Mouse (Mus musculus): ENCODE measurements around the gene Kif13a.
A peak's percentile ranks its signal among the peaks of the same experiment; 100 is the strongest.

The Kif13a gene

DNA sequence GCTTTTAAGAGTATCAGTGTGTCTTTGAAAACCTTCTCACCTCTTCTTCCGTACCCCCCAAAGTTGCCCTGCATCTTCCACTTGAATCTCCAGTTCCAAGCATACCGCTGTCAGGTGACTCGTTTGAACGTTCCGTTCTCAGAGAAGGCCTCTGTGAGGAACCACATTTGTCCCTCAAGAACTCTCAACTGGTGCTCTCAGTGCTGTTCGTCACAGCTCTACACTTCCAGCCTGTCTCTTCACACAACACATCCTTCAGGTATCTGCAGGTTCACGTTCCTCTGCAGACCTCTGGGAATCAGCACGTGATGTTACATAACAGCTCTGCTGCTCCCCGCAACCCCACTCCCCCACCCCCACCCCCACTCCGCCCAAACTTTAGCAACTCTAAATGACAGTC is 4.4 kb upstream of the Kif13a start:
- H3K36me3 ChIP-seq (ENCODE audit: control insufficient read depth, insufficient read depth, low read length, poor library complexity, severe bottlenecking): no peaks in the 10 kb centered on the region
- no peak for DNase-seq (ENCODE audit: low read depth, low spot score)
- no peaks in the 10 kb centered on the region for H3K27me3 ChIP-seq (ENCODE audit: control insufficient read depth, insufficient read depth, low read length, poor library complexity, severe bottlenecking)

DNA sequence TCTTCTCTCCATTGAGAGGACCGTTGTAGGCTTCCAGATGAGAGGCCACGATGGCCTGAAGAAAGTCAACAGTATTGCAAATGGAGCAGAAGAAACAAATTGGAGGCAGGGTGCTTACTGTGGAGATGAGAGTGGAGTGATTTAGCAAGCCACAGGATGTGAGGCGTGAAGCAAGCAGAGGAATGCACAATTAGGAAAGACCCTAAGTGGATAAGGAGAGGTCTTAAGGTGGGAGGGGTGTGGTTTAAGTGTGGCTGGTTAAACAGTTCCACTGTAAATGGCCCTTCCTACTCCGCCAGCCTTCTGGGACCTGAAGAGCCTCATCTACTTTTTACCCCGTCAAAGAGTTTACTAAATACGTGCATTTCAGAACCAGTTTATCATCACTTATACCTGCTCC is 3.2 kb upstream of the Kif13a start:
- H3K27me3 ChIP-seq (ENCODE audit: control insufficient read depth, insufficient read depth, low read length, poor library complexity, severe bottlenecking): no peaks in the 10 kb centered on the region
- no peak for DNase-seq (ENCODE audit: low read depth, low spot score)

DNA sequence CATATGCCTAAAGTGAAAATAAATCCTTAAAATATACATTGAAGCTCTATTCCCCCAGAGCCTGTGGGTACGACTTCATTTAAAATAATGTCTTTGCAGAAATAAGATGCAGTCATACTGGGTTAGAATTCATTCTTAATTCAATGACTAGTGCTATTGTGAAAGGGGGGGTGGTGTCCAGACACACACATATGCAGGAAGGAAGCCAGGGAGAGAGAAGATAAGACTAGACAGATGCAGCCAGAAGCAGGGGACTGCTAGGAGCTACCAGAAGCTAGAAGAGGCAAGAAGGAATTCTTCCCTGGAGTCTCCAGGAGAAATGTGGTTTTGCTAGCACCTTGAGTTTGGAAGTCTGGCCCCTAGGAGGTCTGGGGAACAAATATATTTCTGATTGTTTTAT is 2.4 kb upstream of the Kif13a start:
- H3K36me3 ChIP-seq (ENCODE audit: control insufficient read depth, insufficient read depth, low read length, poor library complexity, severe bottlenecking): no peaks in the 10 kb centered on the region
- no peak for DNase-seq (ENCODE audit: low read depth, low spot score)
- no peaks in the 10 kb centered on the region for H3K27me3 ChIP-seq (ENCODE audit: control insufficient read depth, insufficient read depth, low read length, poor library complexity, severe bottlenecking)

More for the DNA sequence above, 3.2 kb upstream of the Kif13a start:
- H3K36me3 ChIP-seq (ENCODE audit: control insufficient read depth, insufficient read depth, low read length, poor library complexity, severe bottlenecking): no peaks in the 10 kb centered on the region

DNA sequence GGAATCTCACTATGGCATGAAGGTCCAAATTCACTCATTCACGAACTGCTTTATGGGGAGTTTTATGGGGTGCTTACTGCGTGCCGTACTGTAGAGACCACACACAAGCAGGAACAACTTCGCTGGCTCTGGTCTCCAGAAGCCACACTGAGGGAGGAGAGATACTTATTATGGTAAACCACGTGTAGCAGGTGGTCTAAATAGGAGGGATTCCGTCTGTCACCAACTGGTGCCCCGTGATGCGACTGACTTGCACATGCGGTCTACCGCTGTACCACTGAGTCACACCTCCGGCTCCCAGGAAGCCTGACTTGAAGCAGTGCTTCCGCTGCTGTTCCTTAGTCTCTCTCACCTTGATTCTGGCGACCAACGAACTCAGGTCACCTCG is 986 bp upstream of the Kif13a start:
- no peaks in the 10 kb centered on the region for H3K27me3 ChIP-seq (ENCODE audit: control insufficient read depth, insufficient read depth, low read length, poor library complexity, severe bottlenecking)
- DNase-seq (ENCODE audit: low read depth, low spot score): peak; percentile 44

DNA sequence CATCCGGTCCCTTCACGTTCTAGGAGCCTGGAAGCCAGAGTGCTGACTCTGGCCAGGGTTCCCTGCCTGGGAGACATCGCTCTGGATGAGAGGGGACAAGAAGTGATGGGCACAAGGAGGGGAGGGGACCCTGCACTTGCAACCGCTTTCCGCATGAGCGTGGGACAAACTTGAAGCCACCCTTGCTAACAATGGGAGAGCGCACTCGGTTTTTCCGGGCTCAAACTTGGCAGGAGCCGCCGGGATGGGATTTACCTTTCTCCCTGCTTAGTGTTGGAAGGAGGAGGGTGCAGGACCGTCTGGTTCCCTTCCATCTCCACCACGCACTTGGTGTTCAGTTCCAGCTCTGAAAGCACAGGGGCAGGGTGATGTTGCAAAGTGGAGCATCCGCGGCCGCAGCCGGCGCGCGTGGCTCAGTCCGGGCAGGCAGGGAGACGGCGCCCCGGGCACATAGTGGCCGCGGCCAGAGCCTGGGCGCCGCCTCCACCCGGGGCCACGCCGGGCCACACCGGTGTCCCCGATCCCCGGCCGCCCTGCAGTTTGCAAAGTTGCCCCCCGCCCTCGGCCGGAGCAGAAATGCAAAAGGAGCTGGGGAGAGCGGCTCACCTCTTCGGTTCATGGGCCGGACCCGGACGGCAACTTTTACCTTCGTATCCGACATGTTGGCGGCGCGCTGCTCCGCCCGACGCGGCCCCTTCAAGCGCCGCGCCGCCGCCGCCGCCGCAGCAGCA is 541 bp downstream of the Kif13a start:
- Histone ChIP-seq H3K36me3 (ENCODE audit: control insufficient read depth, insufficient read depth, low read length, poor library complexity, severe bottlenecking) (no peaks in the 10 kb centered on the region), H3K27me3 (ENCODE audit: control insufficient read depth, insufficient read depth, low read length, poor library complexity, severe bottlenecking) (no peaks in the 10 kb centered on the region)
- no peak for DNase-seq (ENCODE audit: low read depth, low spot score)

More for the DNA sequence above, 986 bp upstream of the Kif13a start:
- H3K36me3 ChIP-seq (ENCODE audit: control insufficient read depth, insufficient read depth, low read length, poor library complexity, severe bottlenecking): no peaks in the 10 kb centered on the region

DNA sequence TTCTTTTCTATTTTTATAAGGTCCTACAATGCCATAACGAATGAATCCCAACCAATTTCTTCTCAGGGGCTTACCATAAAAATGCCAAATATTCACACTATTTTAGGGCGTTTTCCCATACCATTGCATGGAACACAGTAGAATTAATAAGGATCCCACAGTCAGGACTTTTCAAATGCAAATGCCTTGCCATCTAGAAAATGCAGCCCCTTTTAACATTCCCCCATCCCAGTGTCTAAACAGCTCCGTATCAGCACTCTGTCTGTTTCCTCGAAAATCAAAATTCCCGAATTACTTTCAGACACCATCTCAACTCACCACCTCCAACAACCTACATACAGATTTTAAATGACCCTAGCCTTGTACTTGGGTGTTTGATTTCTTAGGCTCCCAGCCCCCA is 1.3 kb downstream of the Kif13a start:
- DNase-seq (ENCODE audit: low read depth, low spot score): no peak
- H3K36me3 ChIP-seq (ENCODE audit: control insufficient read depth, insufficient read depth, low read length, poor library complexity, severe bottlenecking): no peaks in the 10 kb centered on the region
- H3K27me3 ChIP-seq (ENCODE audit: control insufficient read depth, insufficient read depth, low read length, poor library complexity, severe bottlenecking): no peaks in the 10 kb centered on the region

DNA sequence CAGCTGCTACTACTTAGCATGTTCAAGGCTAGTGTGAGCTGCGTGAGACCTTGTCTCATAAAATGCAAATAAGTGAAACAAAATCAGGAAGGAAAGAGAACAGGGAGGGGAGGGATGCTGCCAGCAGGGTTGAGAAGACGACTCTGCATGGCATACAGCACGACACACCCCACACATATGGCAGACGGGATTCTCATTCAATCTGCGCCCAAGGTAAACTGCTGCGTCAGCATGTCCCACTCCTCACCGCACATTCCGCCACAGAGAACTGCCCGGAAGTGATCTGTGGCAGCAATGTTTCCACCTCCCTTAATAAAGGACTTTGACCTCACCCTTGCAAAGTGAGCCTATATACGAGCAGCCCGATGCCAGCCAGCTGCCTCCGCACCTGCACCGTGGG is 4.0 kb downstream of the Kif13a start:
- DNase-seq (ENCODE audit: low read depth, low spot score): no peak
- Histone ChIP-seq H3K36me3 (ENCODE audit: control insufficient read depth, insufficient read depth, low read length, poor library complexity, severe bottlenecking) (no peaks in the 10 kb centered on the region), H3K27me3 (ENCODE audit: control insufficient read depth, insufficient read depth, low read length, poor library complexity, severe bottlenecking) (no peaks in the 10 kb centered on the region)

DNA sequence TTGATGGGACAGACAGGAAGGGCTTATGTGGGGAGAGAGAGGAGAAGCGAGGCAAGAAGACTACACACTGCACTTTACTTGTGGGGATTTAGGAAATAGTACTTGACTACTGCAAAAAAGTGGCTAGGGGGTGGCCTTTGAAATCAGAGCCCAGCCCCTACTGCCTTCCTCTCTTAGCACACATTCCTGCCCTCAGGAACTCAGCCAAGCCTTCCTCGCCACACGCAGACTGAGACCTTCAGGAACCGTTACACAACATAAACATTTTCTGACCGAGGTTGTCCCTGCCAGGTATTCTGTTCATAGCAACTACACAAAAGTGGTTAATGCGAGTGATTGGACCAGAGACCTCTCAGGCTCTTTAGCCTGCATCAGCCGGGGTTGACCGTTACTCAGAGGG is 8.1 kb downstream of the Kif13a start:
- H3K36me3 ChIP-seq (ENCODE audit: control insufficient read depth, insufficient read depth, low read length, poor library complexity, severe bottlenecking): no peaks in the 10 kb centered on the region
- no peak for DNase-seq (ENCODE audit: low read depth, low spot score)
- no peaks in the 10 kb centered on the region for H3K27me3 ChIP-seq (ENCODE audit: control insufficient read depth, insufficient read depth, low read length, poor library complexity, severe bottlenecking)

DNA sequence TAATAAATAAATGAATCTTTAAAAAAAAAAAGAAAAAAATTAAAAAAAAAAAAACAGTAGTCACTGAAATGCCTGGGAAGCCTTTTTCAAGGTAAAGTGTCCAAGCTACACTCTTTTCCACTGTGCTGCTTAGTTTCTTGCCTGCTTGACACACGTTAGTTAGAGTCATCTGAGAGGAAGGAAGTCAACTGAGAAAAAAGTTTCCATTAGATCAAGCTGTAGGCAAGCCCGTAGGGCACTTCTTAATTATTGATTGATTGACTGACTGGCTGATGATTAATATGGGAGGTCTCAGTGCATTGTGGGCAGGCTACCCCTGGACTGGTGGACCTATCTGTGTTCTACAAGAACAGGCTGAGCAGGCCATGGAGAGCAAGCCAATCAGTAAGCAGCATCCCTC is 9.9 kb downstream of the Kif13a start:
- Histone ChIP-seq H3K27me3 (ENCODE audit: control insufficient read depth, insufficient read depth, low read length, poor library complexity, severe bottlenecking) (no peaks in the 10 kb centered on the region), H3K36me3 (ENCODE audit: control insufficient read depth, insufficient read depth, low read length, poor library complexity, severe bottlenecking) (no peaks in the 10 kb centered on the region)
- no peak for DNase-seq (ENCODE audit: low read depth, low spot score)

DNA sequence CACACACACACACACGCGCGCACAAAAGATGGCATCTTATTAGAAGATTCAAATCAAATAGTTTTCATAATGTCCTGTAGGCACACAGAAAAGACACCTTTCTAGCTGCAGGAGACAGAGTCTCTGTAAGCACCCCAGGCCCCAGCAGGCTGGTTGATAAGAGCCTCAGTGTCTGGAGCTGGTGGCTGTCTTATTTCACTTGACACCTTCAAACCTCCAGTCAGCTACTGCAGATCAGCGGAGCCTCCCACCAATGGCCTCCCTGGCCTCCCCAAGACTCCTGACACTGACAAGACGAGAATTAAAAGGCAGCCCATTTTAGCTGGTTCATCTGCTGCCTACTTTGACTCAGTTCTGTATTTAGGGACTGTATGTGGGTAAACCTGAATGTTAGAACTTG is 11.2 kb downstream of the Kif13a start:
- H3K27me3 ChIP-seq (ENCODE audit: control insufficient read depth, insufficient read depth, low read length, poor library complexity, severe bottlenecking): no peaks in the 10 kb centered on the region
- H3K36me3 ChIP-seq (ENCODE audit: control insufficient read depth, insufficient read depth, low read length, poor library complexity, severe bottlenecking): no peaks in the 10 kb centered on the region
- no peak for DNase-seq (ENCODE audit: low read depth, low spot score)

DNA sequence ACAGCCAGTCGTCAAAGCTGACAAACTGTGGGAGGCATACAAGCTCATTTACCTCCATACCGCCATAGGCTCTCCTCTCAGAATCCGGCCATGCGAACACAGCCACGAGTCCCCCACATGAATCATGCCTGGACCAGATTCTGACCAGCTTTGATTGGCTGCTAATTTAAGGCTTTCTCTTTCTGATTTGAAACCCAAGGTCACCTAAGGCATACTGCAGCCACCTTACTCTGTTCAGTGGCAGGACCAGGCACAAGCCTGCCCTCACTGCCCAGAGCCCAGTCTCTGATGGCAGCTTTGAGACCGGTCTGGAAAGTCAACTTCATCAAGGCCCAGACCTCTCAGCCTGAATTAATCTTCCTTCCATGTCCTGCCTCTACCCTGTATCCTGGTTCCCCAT is 17.7 kb downstream of the Kif13a start:
- DNase-seq (ENCODE audit: low read depth, low spot score): no peak
- Histone ChIP-seq H3K27me3 (ENCODE audit: control insufficient read depth, insufficient read depth, low read length, poor library complexity, severe bottlenecking) (no peaks in the 10 kb centered on the region), H3K36me3 (ENCODE audit: control insufficient read depth, insufficient read depth, low read length, poor library complexity, severe bottlenecking) (no peaks in the 10 kb centered on the region)

DNA sequence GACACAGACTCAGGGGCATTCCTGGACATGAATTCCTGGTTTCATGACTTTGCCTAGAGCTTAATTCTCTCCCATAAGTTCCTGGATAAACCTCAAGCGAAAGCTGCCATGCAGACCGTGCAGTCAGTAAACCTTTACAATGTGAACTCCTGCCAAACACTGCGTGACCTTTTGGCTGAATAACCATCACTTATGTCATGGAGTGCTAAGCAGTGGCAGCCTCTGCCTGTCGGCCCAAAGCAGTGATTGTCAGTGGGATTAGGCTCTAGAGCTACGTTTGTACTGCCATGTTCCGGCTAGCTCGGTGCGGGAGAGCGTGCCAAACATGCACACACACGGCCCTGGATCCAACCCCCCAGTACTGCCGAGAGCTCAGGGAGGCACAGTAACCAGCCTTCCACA is 18.6 kb downstream of the Kif13a start:
- DNase-seq (ENCODE audit: low read depth, low spot score): no peak
- no peaks in the 10 kb centered on the region for H3K36me3 ChIP-seq (ENCODE audit: control insufficient read depth, insufficient read depth, low read length, poor library complexity, severe bottlenecking)
- H3K27me3 ChIP-seq (ENCODE audit: control insufficient read depth, insufficient read depth, low read length, poor library complexity, severe bottlenecking): no peaks in the 10 kb centered on the region

DNA sequence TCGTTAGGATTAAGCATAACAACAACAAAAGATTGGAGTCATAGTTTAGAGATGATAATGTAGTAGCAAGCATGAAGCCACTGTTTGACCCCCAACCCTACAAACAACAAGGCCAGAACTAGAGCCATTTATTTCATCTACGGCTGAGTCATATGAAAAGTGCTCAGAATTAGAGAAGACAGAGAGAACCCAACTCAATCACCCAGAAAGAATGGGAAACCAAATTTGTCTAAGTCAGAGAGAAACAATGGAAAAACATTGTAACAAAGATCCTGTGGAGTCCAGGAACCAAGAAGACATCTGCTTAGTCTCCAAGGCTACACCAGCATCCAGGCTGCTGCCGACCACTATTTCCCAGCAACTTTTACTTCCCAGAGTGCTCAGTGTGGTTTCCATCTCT is 19.7 kb downstream of the Kif13a start:
- no peaks in the 10 kb centered on the region for H3K27me3 ChIP-seq (ENCODE audit: control insufficient read depth, insufficient read depth, low read length, poor library complexity, severe bottlenecking)
- H3K36me3 ChIP-seq (ENCODE audit: control insufficient read depth, insufficient read depth, low read length, poor library complexity, severe bottlenecking): no peaks in the 10 kb centered on the region
- no peak for DNase-seq (ENCODE audit: low read depth, low spot score)

DNA sequence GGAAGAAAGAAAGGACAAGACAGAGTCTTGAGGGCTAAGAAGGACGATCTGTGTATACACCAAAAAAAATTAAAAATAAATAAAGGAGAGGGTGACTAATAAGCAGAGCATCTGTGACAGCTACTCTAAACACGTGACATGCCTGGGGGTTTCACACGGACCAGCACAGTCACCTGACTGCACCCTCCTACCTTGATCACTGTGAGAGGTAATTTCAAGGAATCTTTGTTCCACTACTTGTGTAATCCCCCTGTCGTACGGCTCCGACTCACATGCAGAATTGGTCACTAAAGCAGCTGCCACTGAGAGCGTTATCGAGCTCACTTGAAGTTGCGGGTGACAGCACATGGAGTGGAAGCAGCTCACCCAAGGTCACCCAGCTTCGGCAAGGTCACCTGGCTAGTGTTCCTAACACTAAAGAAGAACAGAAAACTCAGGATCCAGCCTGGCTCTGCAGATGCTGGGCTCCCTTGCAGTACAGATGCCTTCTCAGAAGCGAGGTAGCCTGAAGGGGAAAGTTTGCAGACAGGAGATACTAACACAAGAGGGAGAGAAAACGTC is 20.6 kb downstream of the Kif13a start:
- no peak for DNase-seq (ENCODE audit: low read depth, low spot score)
- Histone ChIP-seq H3K27me3 (ENCODE audit: control insufficient read depth, insufficient read depth, low read length, poor library complexity, severe bottlenecking) (no peaks in the 10 kb centered on the region), H3K36me3 (ENCODE audit: control insufficient read depth, insufficient read depth, low read length, poor library complexity, severe bottlenecking) (no peaks in the 10 kb centered on the region)

DNA sequence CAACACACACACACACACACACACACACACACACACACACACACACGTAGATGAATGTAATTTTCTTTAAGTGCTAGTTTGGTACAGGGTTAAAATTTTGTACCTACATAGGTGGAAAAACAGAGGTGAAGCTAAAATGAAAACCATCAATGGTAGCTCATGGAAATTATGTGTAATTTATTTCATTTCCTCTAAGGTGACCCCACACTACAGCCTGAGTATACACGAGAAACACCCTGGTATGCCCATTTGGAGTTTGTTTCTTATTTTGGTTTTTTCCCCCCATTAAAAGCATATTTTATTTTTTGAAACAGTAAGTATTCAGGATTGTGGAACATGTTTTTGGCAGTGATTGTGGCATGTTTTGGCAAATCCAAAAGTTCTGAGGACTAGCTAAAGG is 21.3 kb downstream of the Kif13a start:
- Histone ChIP-seq H3K27me3 (ENCODE audit: control insufficient read depth, insufficient read depth, low read length, poor library complexity, severe bottlenecking) (no peaks in the 10 kb centered on the region), H3K36me3 (ENCODE audit: control insufficient read depth, insufficient read depth, low read length, poor library complexity, severe bottlenecking) (no peaks in the 10 kb centered on the region)
- no peak for DNase-seq (ENCODE audit: low read depth, low spot score)

DNA sequence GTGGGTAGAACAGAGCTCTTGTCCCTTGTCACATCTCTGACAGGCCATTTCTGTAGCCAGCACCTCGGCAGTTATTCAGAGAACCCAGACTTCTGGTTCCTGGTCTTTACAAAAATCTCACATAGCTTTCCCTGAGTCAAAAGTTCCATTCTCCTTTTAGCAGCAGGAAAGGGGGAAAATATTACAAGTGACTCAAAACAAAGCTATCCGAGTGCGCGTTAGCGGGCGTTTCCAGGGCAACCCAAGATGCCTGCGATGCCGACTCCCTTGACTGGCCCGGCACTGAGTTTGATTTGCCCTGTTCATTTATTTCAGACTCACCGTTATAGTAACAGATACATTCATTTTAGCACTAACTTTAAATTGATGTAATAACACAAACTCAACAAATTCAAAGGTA is 21.8 kb downstream of the Kif13a start:
- DNase-seq (ENCODE audit: low read depth, low spot score): no peak
- no peaks in the 10 kb centered on the region for H3K27me3 ChIP-seq (ENCODE audit: control insufficient read depth, insufficient read depth, low read length, poor library complexity, severe bottlenecking)
- no peaks in the 10 kb centered on the region for H3K36me3 ChIP-seq (ENCODE audit: control insufficient read depth, insufficient read depth, low read length, poor library complexity, severe bottlenecking)
